Mouse (Mus musculus) inflammation-experienced regulatory T-cells, adult 6 months (primary cell): ENCODE results near the gene Gm7697. TPM values are rescaled to one million over a fixed set of nuclear protein-coding genes. Genes with fewer than 3 reads are reported as not detected.
"Not testable (repeated sequence)": the region's sequence is repeated elsewhere in the genome, so short reads cannot be mapped to it uniquely, and the experiment has no call there.

Experiments
- ATAC-seq: one replicate; pipeline ENCODE4 v1.8.0; 2017
- polyA plus RNA-seq, 3 experiments: library from polyadenylated mRNA; unstranded; fragments of 100-300 nt; shearing (Covaris generic); gene quantifications; one replicate each; pipeline ENCODE4 v1.2.1; 2017

The Gm7697 gene
- not detected for polyA plus RNA-seq

- not testable (repeated sequence) for ATAC-seq
Observed at GRCm38 (mm10) chr8:69522876-69523275, at the start of gene Gm7697. Gm7697 (minus strand) TSS chr8:69522976.

- ATAC-seq, result not testable (repeated sequence)
Observed at GRCm38 (mm10) chr8:69551249-69551648, 28.5 kb upstream of the Gm7697 start.

GRCm38 (mm10) chr8:69549556-69549955 lies 26.8 kb upstream of the Gm7697 start:
- not testable (repeated sequence) for ATAC-seq

- not testable (repeated sequence) for ATAC-seq
Observed at GRCm38 (mm10) chr8:69548114-69548513, 25.3 kb upstream of the Gm7697 start.

- not testable (repeated sequence) for ATAC-seq
Observed at GRCm38 (mm10) chr8:69547208-69547607, 24.4 kb upstream of the Gm7697 start.

GRCm38 (mm10) chr8:69545020-69545419 lies 22.2 kb upstream of the Gm7697 start:
- not testable (repeated sequence) for ATAC-seq

- not testable (repeated sequence) for ATAC-seq
Observed at GRCm38 (mm10) chr8:69544511-69544910, 21.7 kb upstream of the Gm7697 start.

GRCm38 (mm10) chr8:69543984-69544383 lies 21.2 kb upstream of the Gm7697 start:
- ATAC-seq, result not testable (repeated sequence)

GRCm38 (mm10) chr8:69540764-69541163 lies 18.0 kb upstream of the Gm7697 start:
- ATAC-seq, result not testable (repeated sequence)

GRCm38 (mm10) chr8:69540331-69540730 lies 17.6 kb upstream of the Gm7697 start:
- not testable (repeated sequence) for ATAC-seq

GRCm38 (mm10) chr8:69474946-69475345 lies 47.8 kb downstream of the Gm7697 start:
- not testable (repeated sequence) for ATAC-seq

- not testable (repeated sequence) for ATAC-seq
Observed at GRCm38 (mm10) chr8:69453465-69453864, 69.3 kb downstream of the Gm7697 start, which contains the start of gene Gm9495. Gm9495 (minus strand) TSS chr8:69453565.

Other genes with a start within 250 kb of the Gm7697 start
- gene Gm9495, start 69.4 kb downstream of the Gm7697 start, polyA plus RNA-seq, result not detected
- gene Zfp868, start 102.6 kb upstream of the Gm7697 start, polyA plus RNA-seq, result 10 to 100 TPM; 32.3 to 43.1 (median 39.1) TPM
- gene Zfp964, start 131.5 kb upstream of the Gm7697 start, polyA plus RNA-seq, result under 1 TPM; 0.23 to 0.52 (median 0.25) TPM
- gene Zfp869, start 187.7 kb upstream of the Gm7697 start, polyA plus RNA-seq, result 10 to 100 TPM; 36.0 to 57.8 (median 52.2) TPM
- 1 to 10 TPM; 3.8 to 8.4 (median 7.1) TPM for gene Zfp963, start 227.0 kb upstream of the Gm7697 start, polyA plus RNA-seq